Comparison of ENCODE assay signal across 17 mouse cellular contexts in the genomic region with DNA sequence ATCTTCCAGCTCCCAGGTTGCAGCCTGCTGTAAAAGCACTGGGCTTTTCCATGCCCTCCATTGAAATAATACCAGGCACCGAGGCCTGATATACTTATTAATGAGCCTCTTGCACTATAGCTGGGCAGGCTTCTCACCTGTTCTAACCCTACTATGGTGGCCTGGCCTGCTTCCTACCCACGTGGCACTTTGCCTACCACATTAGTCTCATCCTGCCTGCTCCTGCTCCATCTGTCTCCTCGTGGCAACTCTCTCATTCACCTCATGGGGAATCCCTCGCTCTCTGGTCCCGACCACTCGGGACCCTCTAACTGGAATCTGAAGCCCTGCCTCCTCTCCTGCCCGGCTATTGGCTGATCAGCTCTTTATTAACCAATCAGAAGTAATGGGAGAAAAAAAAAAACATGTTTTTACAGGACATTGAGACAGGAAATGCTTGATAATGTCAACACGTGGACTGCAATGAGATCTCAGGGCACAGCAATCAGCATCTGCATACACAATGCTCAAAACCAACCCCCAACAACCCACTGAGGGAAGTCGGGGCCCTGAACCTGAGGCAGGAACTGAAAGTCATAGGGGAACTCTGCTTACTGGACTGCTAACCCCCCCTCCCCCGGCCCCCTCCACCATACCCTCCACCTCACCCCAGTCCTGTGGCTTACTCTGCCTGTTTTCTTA.
DNase-seq lines count a peak whose midpoint lies in the region; ATAC-seq and TF ChIP-seq lines count a peak whose summit lies in the region.
"Had no signal": no experiment of that assay in that cellular context is flagged by ENCODE, and none has a peak within 500 bp of the region (broad histone marks: within the 10 kb centered on the region; RNA-seq: fewer than 3 reads in every experiment).

No protein-coding gene starts in this region.

- no peak overlapping the region for H3K4me3 ChIP-seq in spleen, adult 2 months (ENCODE audit: extremely low read depth, insufficient read depth, insufficient read length)
- H3K4me3 ChIP-seq: heart, embryonic 13.5 days; hindbrain, embryonic 12.5 days; left cerebral cortex, adult 2 months; limb, embryonic 15.5 days had no signal

- TF ChIP-seq CTCF in spleen, adult 2 months (IDR thresholded peaks at IDR 0.05; ENCODE audit: extremely low read depth, insufficient read depth, insufficient read length, insufficient replicate concordance), result no peak

- intact Hi-C loops in left cerebral cortex, postnatal 4 days (cut with DNase I), result no loop called here
- intact Hi-C loops in left cerebral cortex, postnatal 14 days (cut with DNase I), result no loop called here

- peak overlapping the region; percentile 94 for H3K27ac ChIP-seq in spleen, adult 2 months (ENCODE audit: insufficient read depth, low read length)
- H3K27ac ChIP-seq: heart, embryonic 13.5 days; hindbrain, embryonic 12.5 days; left cerebral cortex, adult 2 months; limb, embryonic 15.5 days; macrophage had no signal

- H3K4me1 ChIP-seq in spleen, adult 2 months (ENCODE audit: control insufficient read depth, insufficient read depth, insufficient read length), result peaks cover 61% of the 10 kb centered on the region
- H3K4me1 ChIP-seq: hindbrain, embryonic 12.5 days; limb, embryonic 15.5 days had no signal

- no peak for TF ChIP-seq POLR2A in spleen, adult 2 months (IDR thresholded peaks at IDR 0.05; ENCODE audit: low read depth, low read length)

- H3K27me3 ChIP-seq in spleen, adult 2 months (ENCODE audit: control insufficient read depth, insufficient read depth, low read length), result no peaks in the 10 kb centered on the region
- H3K27me3 ChIP-seq: heart, embryonic 13.5 days; hindbrain, embryonic 12.5 days; limb, embryonic 15.5 days had no signal

- peak; percentile 59; the same call in 1 of the 2 replicates for ATAC-seq in cerebellum, adult (ENCODE audit: insufficient number of reproducible peaks, low FRiP score, low TSS enrichment)

- peak; percentile 13 for DNase-seq in left cerebral cortex, postnatal 4 days
- DNase-seq in left cerebral cortex, postnatal 14 days (ENCODE audit: low spot score in 2 of 2), result no peak
- peak; percentile 77 to 78 for DNase-seq in cerebellum, postnatal 36 days
- DNase-seq in spleen, adult 2 months (ENCODE audit: low read depth in 1 of 2, low spot score in 2 of 2), result peak; percentile 74 to 75
- DNase-seq in right cerebral cortex, postnatal 25 days, result no peak
- no peak for DNase-seq in adrenal gland, adult (ENCODE audit: inconsistent age in 2 of 2, low spot score in 1 of 2)
- no peak for DNase-seq in layer of hippocampus, adult 9-11 months
- DNase-seq: gastrocnemius, postnatal 14 days; kidney, adult 11 months; kidney, postnatal 4 days; right cerebral cortex, postnatal 14 days had no signal

- H3K36me3 ChIP-seq in spleen, adult 2 months (ENCODE audit: control insufficient read depth, insufficient read depth, low read length), result no peaks in the 10 kb centered on the region
- H3K36me3 ChIP-seq: heart, embryonic 13.5 days; hindbrain, embryonic 12.5 days; limb, embryonic 15.5 days had no signal

- WGBS in spleen, adult 2 months, result 39% methylated on average over 10 of the region's 10 CpGs

Comparison
In these comparisons a context has a peak if more than half of its experiments do, and no peak if none do; other contexts are left out.
1. DNase-seq: peak in left cerebral cortex, postnatal 4 days (single experiment), cerebellum, postnatal 36 days (2 of 2) and spleen, adult 2 months (2 of 2); none in left cerebral cortex, postnatal 14 days (0 of 2), right cerebral cortex, postnatal 25 days (single experiment), adrenal gland, adult (0 of 2) and layer of hippocampus, adult 9-11 months (single experiment).